Mouse (Mus musculus): Measurements from ENCODE around the gene Pip4p1. TPM values are rescaled to one million over a fixed set of nuclear protein-coding genes. Genes with fewer than 3 reads are reported as not detected.
A peak's percentile ranks its signal among the peaks of the same experiment; 100 is the strongest.

Gene Pip4p1
- total and polyA plus RNA-seq, 3 experiments: 18.1 to 35.5 (median 28.1) TPM

DNA sequence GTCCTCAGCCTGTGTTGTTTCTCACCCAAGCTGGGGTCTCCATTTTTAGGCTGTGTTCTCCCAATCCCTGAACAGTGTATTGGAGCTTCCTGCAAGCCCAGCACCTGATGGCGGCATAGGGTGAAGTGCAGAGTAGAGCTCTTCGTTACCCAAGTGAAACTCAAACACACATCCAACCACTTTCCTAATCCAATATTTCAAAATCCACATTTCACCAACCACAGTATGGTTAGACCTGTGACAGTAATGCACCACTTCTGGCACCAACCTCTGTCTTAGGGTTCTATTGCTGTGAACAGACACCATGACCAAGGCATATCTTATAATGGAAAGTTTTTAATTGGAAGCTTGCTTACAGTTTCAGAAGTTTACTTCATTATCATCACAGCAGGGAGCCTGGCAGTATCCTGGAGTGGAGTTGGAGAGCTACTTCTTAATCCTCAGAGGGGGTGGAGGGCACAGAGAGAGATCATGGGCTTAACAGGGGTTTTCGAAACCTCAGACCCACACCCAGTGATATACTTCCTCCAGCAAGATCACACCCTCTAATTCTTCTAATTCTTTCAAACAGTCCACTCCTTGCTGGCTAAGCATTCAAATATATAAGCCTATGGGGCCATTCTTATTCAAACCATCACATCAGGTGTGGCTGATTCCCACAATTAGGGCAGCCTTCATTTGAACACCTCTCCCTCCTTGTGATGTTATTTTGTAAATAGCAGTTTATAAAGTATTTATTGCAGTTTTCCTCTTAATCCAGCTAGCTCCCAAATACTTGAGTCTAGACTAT, 7.7 kb upstream of the Pip4p1 start:
- Histone ChIP-seq H3K4me2 (ENCODE audit: insufficient read depth, low read depth, poor library complexity, severe bottlenecking) (peak overlapping the region; percentile 76), H3K9me3 (replicated peaks; ENCODE audit: low read length) (no peaks in the 10 kb centered on the region), H3K4me3 (replicated peaks in 1 of 3; ENCODE audit: low read depth in 2 of 3, low read length in 2 of 3, poor library complexity in 1 of 3) (peak overlapping the region; percentile 56 to 99 (median 78)), H3K4me1 (ENCODE audit: control insufficient read depth in 1 of 2, insufficient read depth in 2 of 2) (peaks cover 19 to 27% of the 10 kb centered on the region in 2 experiments), H3K9ac (ENCODE audit: insufficient read depth, low read depth) (peak overlapping the region; percentile 97), H3K27me3 (replicated peaks) (no peaks in the 10 kb centered on the region), H3K36me3 (replicated peaks in 1 of 2; ENCODE audit: control insufficient read depth in 1 of 2, insufficient read depth in 1 of 2, low read length in 1 of 2) (peaks cover 14 to 36% of the 10 kb centered on the region in 2 experiments), H3K79me2 (replicated peaks; ENCODE audit: control insufficient read depth, extremely low read depth, insufficient read depth, poor library complexity, severe bottlenecking) (peaks cover 22% of the 10 kb centered on the region), H3K27ac (ENCODE audit: insufficient read depth, low read depth) (no peak overlapping the region)
- in situ Hi-C loops (cut with MboI; ENCODE audit: low pct_ligation_motif_present, low pct_unique_long_range_greater_than_20kb, low sequenced_read_pairs) (loop anchor here (10.0 kb wide), 1 partner anchor 126 kb away; no protein-coding TSS in a partner anchor), dilution Hi-C loops (cut with MboI; ENCODE audit: extremely low pct_ligation_motif_present, extremely low pct_unique_long_range_greater_than_20kb, low sequenced_read_pairs) (no loop called here)
- TF ChIP-seq HCFC1 (IDR thresholded peaks at IDR 0.05; ENCODE audit: low read depth, low read length): no peak
- TF ChIP-seq MEF2A (IDR thresholded peaks at IDR 0.05; ENCODE audit: borderline replicate concordance, low read depth, low read length): no peak
- TF ChIP-seq CHD1 (IDR thresholded peaks at IDR 0.05; ENCODE audit: low read depth, low read length): no peak
- no peak for TF ChIP-seq NRF1 (IDR thresholded peaks at IDR 0.05; ENCODE audit: low read depth, low read length)
- TF ChIP-seq MAZ (IDR thresholded peaks at IDR 0.05; ENCODE audit: low read depth, low read length): no peak
- no peak for TF ChIP-seq CHD2 (IDR thresholded peaks at IDR 0.05; ENCODE audit: low read length)
- TF ChIP-seq JUND (conservative IDR thresholded peaks at IDR 0.05; ENCODE audit: low read depth, low read length): no peak
- TF ChIP-seq ZNF384 (IDR thresholded peaks at IDR 0.05; ENCODE audit: low read depth, low read length): no peak
- no peak for TF ChIP-seq MAX (IDR thresholded peaks at IDR 0.05; ENCODE audit: low read length)
- no peak for TF ChIP-seq NELFE (IDR thresholded peaks at IDR 0.05; ENCODE audit: low read depth, low read length)
- no peak for TF ChIP-seq POLR2AphosphoS2 (IDR thresholded peaks at IDR 0.05; ENCODE audit: low read depth, low read length)
- no peak for TF ChIP-seq E2F4 (IDR thresholded peaks at IDR 0.05; ENCODE audit: insufficient replicate concordance, low read depth, low read length)
- no peak for TF ChIP-seq TBP (conservative IDR thresholded peaks at IDR 0.05; ENCODE audit: low read depth, low read length)
- no peak for TF ChIP-seq USF1 (IDR thresholded peaks at IDR 0.05; ENCODE audit: low read depth, low read length)
- TF ChIP-seq EP300 (IDR thresholded peaks at IDR 0.05; ENCODE audit: low read length): no peak
- DNase-seq (ENCODE audit: extremely low read depth): no peak

GRCm38 (mm10) chr14:50936649-50937048, 6.0 kb upstream of the Pip4p1 start:
- TF ChIP-seq ETS1 (conservative IDR thresholded peaks at IDR 0.05; ENCODE audit: low read depth, low read length) (no peak), RAD21 (IDR thresholded peaks at IDR 0.05; ENCODE audit: low read depth, low read length) (no peak), MAZ (IDR thresholded peaks at IDR 0.05; ENCODE audit: low read depth, low read length) (no peak), MXI1 (IDR thresholded peaks at IDR 0.05; ENCODE audit: low read depth, low read length) (no peak), HCFC1 (IDR thresholded peaks at IDR 0.05; ENCODE audit: low read depth, low read length) (no peak), GABPA (IDR thresholded peaks at IDR 0.05; ENCODE audit: insufficient replicate concordance, low read depth, low read length) (no peak), CHD2 (IDR thresholded peaks at IDR 0.05; ENCODE audit: low read length) (no peak), USF1 (IDR thresholded peaks at IDR 0.05; ENCODE audit: low read depth, low read length) (no peak), BHLHE40 (IDR thresholded peaks at IDR 0.05; ENCODE audit: low read depth, low read length) (no peak), ELF1 (IDR thresholded peaks at IDR 0.05; ENCODE audit: low read depth, low read length) (no peak), JUN (IDR thresholded peaks at IDR 0.05; ENCODE audit: insufficient read depth, low read depth, low read length) (no peak), PAX5 (IDR thresholded peaks at IDR 0.05; ENCODE audit: low read length) (no peak), E2F4 (IDR thresholded peaks at IDR 0.05; ENCODE audit: insufficient replicate concordance, low read depth, low read length) (no peak), IRF4 (IDR thresholded peaks at IDR 0.05; ENCODE audit: low read depth, low read length) (no peak), ZKSCAN1 (IDR thresholded peaks at IDR 0.05; ENCODE audit: borderline replicate concordance, low read depth, low read length) (no peak)
- Histone ChIP-seq H3K9me3 (replicated peaks; ENCODE audit: low read length) (no peaks in the 10 kb centered on the region), H3K27me3 (replicated peaks) (no peaks in the 10 kb centered on the region), H3K79me2 (replicated peaks; ENCODE audit: control insufficient read depth, extremely low read depth, insufficient read depth, poor library complexity, severe bottlenecking) (peaks cover 22% of the 10 kb centered on the region), H3K27ac (ENCODE audit: insufficient read depth, low read depth) (no peak overlapping the region), H3K4me1 (ENCODE audit: control insufficient read depth in 1 of 2, insufficient read depth in 2 of 2) (peaks cover 19 to 33% of the 10 kb centered on the region in 2 experiments), H3K36me3 (replicated peaks in 1 of 2; ENCODE audit: control insufficient read depth in 1 of 2, insufficient read depth in 1 of 2, low read length in 1 of 2) (peaks cover 14 to 38% of the 10 kb centered on the region in 2 experiments), H3K4me3 (replicated peaks in 1 of 3; ENCODE audit: low read depth in 2 of 3, low read length in 2 of 3, poor library complexity in 1 of 3) (no peak overlapping the region), H3K4me2 (ENCODE audit: insufficient read depth, low read depth, poor library complexity, severe bottlenecking) (no peak overlapping the region), H3K9ac (ENCODE audit: insufficient read depth, low read depth) (no peak overlapping the region)
- DNase-seq (ENCODE audit: extremely low read depth): no peak
- in situ Hi-C loops (cut with MboI; ENCODE audit: low pct_ligation_motif_present, low pct_unique_long_range_greater_than_20kb, low sequenced_read_pairs): loop anchor here (10.0 kb wide), 1 partner anchor 128 kb away; no protein-coding TSS in a partner anchor
- dilution Hi-C loops (cut with MboI; ENCODE audit: extremely low pct_ligation_motif_present, extremely low pct_unique_long_range_greater_than_20kb, low sequenced_read_pairs): no loop called here

Measured in CH12.LX (cell line).